Mouse (Mus musculus): ENCODE measurements around the gene Spata19. TPM values are rescaled to one million over a fixed set of nuclear protein-coding genes. Genes with fewer than 3 reads are reported as not detected.
A peak's percentile ranks its signal among the peaks of the same experiment; 100 is the strongest.

Gene Spata19
- polyA plus RNA-seq, 1 experiment from 2014 or later, result not detected

- peak overlapping the region; percentile 34; the same call in 1 of the 2 replicates for H3K4me2 ChIP-seq (ENCODE audit: low read depth, low read length)
These were observed 17.5 kb downstream of the Spata19 start for GRCm38 (mm10) chr9:27414058-27414460.

DNA sequence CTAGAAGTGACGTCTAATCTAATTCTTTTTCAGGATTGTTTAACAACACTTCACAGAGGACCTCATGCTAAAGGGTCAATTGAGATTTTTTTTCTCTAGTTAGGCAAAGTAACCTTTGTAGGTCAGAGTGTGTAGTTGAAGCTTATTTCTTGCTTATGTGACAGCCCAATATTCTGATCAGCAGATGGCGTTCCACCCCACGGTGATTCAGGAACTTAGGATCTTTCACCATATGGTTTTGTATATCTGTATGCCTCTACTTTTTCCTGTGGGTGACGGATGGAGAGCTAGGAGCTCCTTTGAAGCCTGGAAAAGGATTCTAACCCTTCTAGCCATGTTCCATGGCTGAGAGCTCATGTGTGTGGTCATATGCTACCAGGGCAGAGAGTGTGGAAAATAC lies 27.9 kb downstream of the Spata19 start:
- WGBS, result 83% methylated on average over 4 of the region's 4 CpGs
- no peak for ATAC-seq (ENCODE audit: low read depth)
- Histone ChIP-seq H3K9ac (replicated peaks; ENCODE audit: low read depth, low read length) (no peak overlapping the region), H3K27ac (ENCODE audit: low read depth, low read length) (no peak overlapping the region), H3K4me1 (ENCODE audit: control insufficient read depth, insufficient read depth, low read length) (no peaks in the 10 kb centered on the region), H3K27me3 (ENCODE audit: control insufficient read depth, insufficient read depth, low read length) (no peaks in the 10 kb centered on the region), H3K9me3 (ENCODE audit: control insufficient read depth, low read length) (no peaks in the 10 kb centered on the region), H3K36me3 (ENCODE audit: control insufficient read depth, insufficient read depth, low read length) (no peaks in the 10 kb centered on the region), H3K4me2 (ENCODE audit: low read depth, low read length) (no peak overlapping the region), H3K4me3 (ENCODE audit: low read depth, low read length) (no peak overlapping the region)

More at GRCm38 (mm10) chr9:27414058-27414460, 17.5 kb downstream of the Spata19 start:
- Histone ChIP-seq H3K9me3 (ENCODE audit: control insufficient read depth, low read length) (no peaks in the 10 kb centered on the region), H3K4me3 (ENCODE audit: low read depth, low read length) (no peak overlapping the region), H3K4me1 (ENCODE audit: control insufficient read depth, insufficient read depth, low read length) (peaks cover 3% of the 10 kb centered on the region; the same call in 1 of the 2 replicates), H3K9ac (replicated peaks; ENCODE audit: low read depth, low read length) (no peak overlapping the region), H3K36me3 (ENCODE audit: control insufficient read depth, insufficient read depth, low read length) (no peaks in the 10 kb centered on the region), H3K27ac (ENCODE audit: low read depth, low read length) (no peak overlapping the region), H3K27me3 (ENCODE audit: control insufficient read depth, insufficient read depth, low read length) (no peaks in the 10 kb centered on the region)
- peak; percentile 83 for ATAC-seq (ENCODE audit: low read depth)
- 1% methylated on average over 11 of the region's 11 CpGs for WGBS

DNA sequence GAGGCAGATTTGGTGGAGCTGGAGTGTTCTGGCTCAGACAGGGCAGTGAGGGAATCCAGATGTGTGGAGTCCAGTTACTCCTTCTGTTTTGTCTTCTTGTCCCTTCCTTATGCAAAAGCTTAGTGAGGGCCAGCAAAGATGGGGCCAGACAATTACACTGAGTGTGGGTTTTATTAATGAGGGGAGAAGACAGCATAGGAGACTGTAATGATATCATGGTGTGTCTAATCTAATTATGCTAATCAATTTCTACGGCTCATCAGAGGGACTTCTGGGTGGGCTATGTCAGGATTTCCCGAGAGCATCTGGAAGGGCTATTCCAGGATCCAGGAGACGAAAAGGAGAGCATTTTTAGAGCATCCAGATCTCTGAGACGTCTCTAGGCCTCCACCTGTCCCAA lies 32.0 kb downstream of the Spata19 start:
- H3K27ac ChIP-seq (ENCODE audit: low read depth, low read length), result no peak overlapping the region
- no peak for ATAC-seq (ENCODE audit: low read depth)
- no peak overlapping the region for H3K4me2 ChIP-seq (ENCODE audit: low read depth, low read length)
- H3K9ac ChIP-seq (replicated peaks; ENCODE audit: low read depth, low read length), result no peak overlapping the region
- H3K27me3 ChIP-seq (ENCODE audit: control insufficient read depth, insufficient read depth, low read length), result no peaks in the 10 kb centered on the region
- H3K36me3 ChIP-seq (ENCODE audit: control insufficient read depth, insufficient read depth, low read length), result no peaks in the 10 kb centered on the region
- H3K4me3 ChIP-seq (ENCODE audit: low read depth, low read length), result no peak overlapping the region
- 44% methylated on average over 4 of the region's 4 CpGs for WGBS
- no peaks in the 10 kb centered on the region for H3K4me1 ChIP-seq (ENCODE audit: control insufficient read depth, insufficient read depth, low read length)
- H3K9me3 ChIP-seq (ENCODE audit: control insufficient read depth, low read length), result no peaks in the 10 kb centered on the region

- 71% methylated on average over 7 of the region's 7 CpGs for WGBS
- no peak for ATAC-seq (ENCODE audit: low read depth)
- no peaks in the 10 kb centered on the region for H3K9me3 ChIP-seq (ENCODE audit: control insufficient read depth, low read length)
- no peaks in the 10 kb centered on the region for H3K4me1 ChIP-seq (ENCODE audit: control insufficient read depth, insufficient read depth, low read length)
- H3K27ac ChIP-seq (ENCODE audit: low read depth, low read length), result no peak overlapping the region
- H3K4me3 ChIP-seq (ENCODE audit: low read depth, low read length), result no peak overlapping the region
- no peak overlapping the region for H3K9ac ChIP-seq (replicated peaks; ENCODE audit: low read depth, low read length)
- no peaks in the 10 kb centered on the region for H3K36me3 ChIP-seq (ENCODE audit: control insufficient read depth, insufficient read depth, low read length)
- H3K27me3 ChIP-seq (ENCODE audit: control insufficient read depth, insufficient read depth, low read length), result no peaks in the 10 kb centered on the region
- H3K4me2 ChIP-seq (ENCODE audit: low read depth, low read length), result no peak overlapping the region
These were observed 36.7 kb downstream of the Spata19 start for GRCm38 (mm10) chr9:27433301-27433700.

DNA sequence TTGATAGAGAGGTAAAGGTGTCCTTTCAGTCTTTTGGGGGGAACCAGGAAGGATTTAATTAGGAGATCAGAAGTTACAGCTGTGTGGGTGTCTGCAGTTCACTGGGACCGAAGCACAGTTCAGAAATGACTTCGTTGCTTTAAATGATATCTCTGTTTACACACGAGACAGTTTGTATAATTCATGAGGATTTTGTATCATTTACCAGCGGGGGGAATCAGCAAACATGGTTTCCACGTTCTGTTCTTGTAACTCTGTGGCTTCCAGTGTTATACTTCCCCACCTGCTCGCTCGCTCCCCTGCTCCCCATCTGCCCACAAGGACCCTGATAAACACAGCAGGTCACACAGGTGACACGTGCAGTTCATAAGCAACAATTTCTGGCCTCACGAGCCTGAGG lies 39.3 kb downstream of the Spata19 start:
- H3K36me3 ChIP-seq (ENCODE audit: control insufficient read depth, insufficient read depth, low read length), result no peaks in the 10 kb centered on the region
- H3K27ac ChIP-seq (ENCODE audit: low read depth, low read length), result no peak overlapping the region
- no peak for ATAC-seq (ENCODE audit: low read depth)
- H3K4me1 ChIP-seq (ENCODE audit: control insufficient read depth, insufficient read depth, low read length), result no peaks in the 10 kb centered on the region
- H3K27me3 ChIP-seq (ENCODE audit: control insufficient read depth, insufficient read depth, low read length), result no peaks in the 10 kb centered on the region
- no peak overlapping the region for H3K9ac ChIP-seq (replicated peaks; ENCODE audit: low read depth, low read length)
- H3K4me3 ChIP-seq (ENCODE audit: low read depth, low read length), result no peak overlapping the region
- H3K9me3 ChIP-seq (ENCODE audit: control insufficient read depth, low read length), result no peaks in the 10 kb centered on the region
- no peak overlapping the region for H3K4me2 ChIP-seq (ENCODE audit: low read depth, low read length)
- WGBS, result 79% methylated on average over 9 of the region's 9 CpGs

DNA sequence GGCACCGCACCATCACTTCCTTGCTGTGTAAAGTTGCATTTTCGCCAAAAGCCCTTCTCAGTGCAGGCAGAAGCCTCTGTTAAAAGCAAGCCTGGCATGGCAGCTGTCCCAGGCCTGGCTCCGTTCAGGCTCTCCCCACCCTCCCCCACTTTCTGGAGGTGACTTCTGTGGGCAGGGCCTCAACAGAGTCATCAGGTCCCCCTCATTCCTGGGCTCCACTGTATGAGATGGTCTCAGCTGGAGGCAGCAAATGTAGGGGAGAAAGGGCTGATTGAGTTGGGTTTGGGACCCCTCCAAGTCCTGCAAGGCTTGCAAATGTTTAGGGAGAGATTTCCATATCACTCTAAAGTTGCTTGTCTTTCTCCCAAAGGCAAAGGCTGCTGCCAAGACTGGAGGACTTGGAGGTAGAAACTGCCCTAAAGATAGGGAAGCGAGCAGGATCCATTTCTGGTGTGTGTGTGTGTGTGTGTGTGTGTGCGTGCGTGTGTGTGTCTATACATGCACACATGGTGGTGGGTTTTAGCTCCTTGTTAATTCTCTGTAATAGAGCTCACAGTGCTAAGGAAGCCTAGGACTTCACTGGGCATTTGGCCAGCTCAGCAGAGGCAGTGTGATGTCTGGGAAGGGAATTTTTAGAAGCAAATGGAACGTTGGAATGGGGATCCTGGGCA lies 40.9 kb downstream of the Spata19 start:
- H3K27ac ChIP-seq (ENCODE audit: low read depth, low read length), result no peak overlapping the region

GRCm38 (mm10) chr9:27449780-27450422 lies 53.3 kb downstream of the Spata19 start:
- Histone ChIP-seq H3K9ac (replicated peaks; ENCODE audit: low read depth, low read length) (no peak overlapping the region), H3K9me3 (ENCODE audit: control insufficient read depth, low read length) (no peaks in the 10 kb centered on the region), H3K4me2 (ENCODE audit: low read depth, low read length) (no peak overlapping the region), H3K36me3 (ENCODE audit: control insufficient read depth, insufficient read depth, low read length) (no peaks in the 10 kb centered on the region), H3K4me3 (ENCODE audit: low read depth, low read length) (no peak overlapping the region), H3K27ac (ENCODE audit: low read depth, low read length) (no peak overlapping the region), H3K27me3 (ENCODE audit: control insufficient read depth, insufficient read depth, low read length) (no peaks in the 10 kb centered on the region), H3K4me1 (ENCODE audit: control insufficient read depth, insufficient read depth, low read length) (no peaks in the 10 kb centered on the region)
- 28% methylated on average over 9 of the region's 9 CpGs for WGBS
- peak; percentile 17; the same call in 1 of the 2 replicates for ATAC-seq (ENCODE audit: low read depth)

More for the DNA sequence above, 40.9 kb downstream of the Spata19 start:
- no peaks in the 10 kb centered on the region for H3K36me3 ChIP-seq (ENCODE audit: control insufficient read depth, insufficient read depth, low read length)
- ATAC-seq (ENCODE audit: low read depth), result no peak
- H3K27me3 ChIP-seq (ENCODE audit: control insufficient read depth, insufficient read depth, low read length), result no peaks in the 10 kb centered on the region
- H3K9ac ChIP-seq (replicated peaks; ENCODE audit: low read depth, low read length), result no peak overlapping the region
- no peak overlapping the region for H3K4me3 ChIP-seq (ENCODE audit: low read depth, low read length)
- no peaks in the 10 kb centered on the region for H3K4me1 ChIP-seq (ENCODE audit: control insufficient read depth, insufficient read depth, low read length)
- H3K4me2 ChIP-seq (ENCODE audit: low read depth, low read length), result no peak overlapping the region
- no peaks in the 10 kb centered on the region for H3K9me3 ChIP-seq (ENCODE audit: control insufficient read depth, low read length)
- WGBS, result 56% methylated on average over 7 of the region's 7 CpGs

Other genes with a start within 250 kb of the Spata19 start
- gene Jam3, start 241.4 kb upstream of the Spata19 start, polyA plus RNA-seq (2014; fragmentation: Nextera tagmentation; extraction: Ambion mirVana), result 36.1 and 49.7 TPM in 2 replicates
- 15.3 and 19.1 TPM in 2 replicates for gene Igsf9b, start 97.6 kb upstream of the Spata19 start, polyA plus RNA-seq (2014; fragmentation: Nextera tagmentation; extraction: Ambion mirVana)

Data from neural tube, embryonic 14.5 days (tissue).